9 mouse cellular contexts compared by ENCODE assay signal in genomic region chr4:150403941-150404340, GRCm38 (mm10).
DNase-seq lines count a peak whose midpoint lies in the region; ATAC-seq and TF ChIP-seq lines count a peak whose summit lies in the region.
"Had no signal": no experiment of that assay in that cellular context is flagged by ENCODE, and none has a peak within 500 bp of the region (broad histone marks: within the 10 kb centered on the region; RNA-seq: fewer than 3 reads in every experiment).

No protein-coding gene starts in this region.

- H3K4me1 ChIP-seq in cerebellum, adult 2 months (ENCODE audit: control insufficient read depth, insufficient read depth, low read length), result peaks cover 36% of the 10 kb centered on the region
- peaks cover 55% of the 10 kb centered on the region for H3K4me1 ChIP-seq in liver, postnatal 0 days (ENCODE audit: insufficient read depth)
- peaks cover 87% of the 10 kb centered on the region for H3K4me1 ChIP-seq in liver, embryonic 12.5 days
- peaks cover 35% of the 10 kb centered on the region for H3K4me1 ChIP-seq in neural tube, embryonic 14.5 days (ENCODE audit: control insufficient read depth, insufficient read depth, low read length)

- H3K36me3 ChIP-seq in liver, postnatal 0 days (replicated peaks; ENCODE audit: insufficient read depth, low read length), result no peaks in the 10 kb centered on the region; the same call in 1 of the 2 replicates
- H3K36me3 ChIP-seq in liver, embryonic 12.5 days, result peaks cover 22% of the 10 kb centered on the region
- peaks cover 11% of the 10 kb centered on the region; the same call in 1 of the 2 replicates for H3K36me3 ChIP-seq in neural tube, embryonic 14.5 days (ENCODE audit: control insufficient read depth, insufficient read depth, low read length)

- intact Hi-C loops in heart, postnatal 10 days (cut with DNase I), result no loop called here

- no peaks in the 10 kb centered on the region for H3K27me3 ChIP-seq in cerebellum, adult 2 months (ENCODE audit: control insufficient read depth, insufficient read depth, low read length)
- H3K27me3 ChIP-seq in liver, postnatal 0 days (ENCODE audit: insufficient read depth, low read length), result no peaks in the 10 kb centered on the region
- H3K27me3 ChIP-seq in liver, embryonic 12.5 days (replicated peaks), result no peaks in the 10 kb centered on the region
- H3K27me3 ChIP-seq in neural tube, embryonic 14.5 days (ENCODE audit: control insufficient read depth, insufficient read depth, low read length), result no peaks in the 10 kb centered on the region

- H3K27ac ChIP-seq in cerebellum, adult 2 months (ENCODE audit: insufficient read depth, low read length), result peak overlapping the region; percentile 33; the same call in 1 of the 2 replicates
- H3K27ac ChIP-seq in liver, postnatal 0 days (ENCODE audit: low read depth), result peak overlapping the region; percentile 31; the same call in 1 of the 2 replicates
- H3K27ac ChIP-seq in liver, embryonic 12.5 days, result no peak overlapping the region
- peak overlapping the region; percentile 61; the same call in 1 of the 2 replicates for H3K27ac ChIP-seq in neural tube, embryonic 14.5 days (ENCODE audit: low read depth, low read length)

- H3K9ac ChIP-seq in liver, postnatal 0 days (replicated peaks), result no peak overlapping the region
- H3K9ac ChIP-seq in liver, embryonic 12.5 days, result no peak overlapping the region
- H3K9ac ChIP-seq in neural tube, embryonic 14.5 days (replicated peaks; ENCODE audit: low read depth, low read length), result no peak overlapping the region

- peak in 1 of 2 experiments; percentile 38 for DNase-seq in cerebellum, adult 2 months
- no peak for DNase-seq in cerebellum, adult 8-10 months
- DNase-seq in liver, postnatal 0 days, result no peak
- DNase-seq in heart, postnatal 10 days, result peak; percentile 38 to 42
- no peak for DNase-seq in cerebellum, postnatal 14 days
- no peak for DNase-seq in adrenal gland, adult 8-10 months
- DNase-seq: liver had no signal

- no peaks in the 10 kb centered on the region for H3K9me3 ChIP-seq in liver, postnatal 0 days (ENCODE audit: low read length)
- H3K9me3 ChIP-seq in liver, embryonic 12.5 days (replicated peaks), result no peaks in the 10 kb centered on the region
- H3K9me3 ChIP-seq in neural tube, embryonic 14.5 days (ENCODE audit: control insufficient read depth, low read length), result no peaks in the 10 kb centered on the region

- 50% methylated on average over 11 of the region's 11 CpGs for WGBS in cerebellum, adult 2 months
- 67% methylated on average over 11 of the region's 11 CpGs for WGBS in liver, postnatal 0 days (ENCODE audit: insufficient replicate concordance)
- WGBS in liver, embryonic 12.5 days (ENCODE audit: insufficient replicate concordance), result 61% methylated on average over 11 of the region's 11 CpGs
- 51% methylated on average over 11 of the region's 11 CpGs for WGBS in neural tube, embryonic 14.5 days

- ATAC-seq in liver, postnatal 0 days, result no peak
- ATAC-seq in liver, embryonic 12.5 days, result no peak
- ATAC-seq in neural tube, embryonic 14.5 days (ENCODE audit: low read depth), result no peak

- no peak overlapping the region for H3K4me3 ChIP-seq in cerebellum, adult 2 months (replicated peaks; ENCODE audit: insufficient read depth, low read depth, low read length)
- H3K4me3 ChIP-seq in liver, postnatal 0 days (ENCODE audit: low read depth, low read length), result no peak overlapping the region
- no peak overlapping the region for H3K4me3 ChIP-seq in liver, embryonic 12.5 days
- no peak overlapping the region for H3K4me3 ChIP-seq in neural tube, embryonic 14.5 days (ENCODE audit: low read depth, low read length)

- no peak for TF ChIP-seq CTCF in cerebellum, adult 2 months (IDR thresholded peaks at IDR 0.05; ENCODE audit: borderline replicate concordance, insufficient read depth, low read depth, low read length)
- TF ChIP-seq CTCF in liver, postnatal 0 days (IDR thresholded peaks at IDR 0.05; ENCODE audit: low read depth), result no peak

- no peak overlapping the region for H3K4me2 ChIP-seq in liver, postnatal 0 days (ENCODE audit: low read depth, low read length)
- no peak overlapping the region for H3K4me2 ChIP-seq in liver, embryonic 12.5 days
- H3K4me2 ChIP-seq in neural tube, embryonic 14.5 days (ENCODE audit: low read depth, low read length), result no peak overlapping the region

- no peak for TF ChIP-seq EP300 in liver, postnatal 0 days (IDR thresholded peaks at IDR 0.05; ENCODE audit: low read depth)

- no peak for TF ChIP-seq POLR2A in cerebellum, adult 2 months (IDR thresholded peaks at IDR 0.05; ENCODE audit: borderline replicate concordance, insufficient read depth, low read length)

Comparison
In these comparisons a context has a peak if more than half of its experiments do, and no peak if none do; other contexts are left out.
1. DNase-seq: peak in heart, postnatal 10 days (2 of 2); none in cerebellum, adult 8-10 months (single experiment), liver, postnatal 0 days (single experiment), cerebellum, postnatal 14 days (0 of 2) and adrenal gland, adult 8-10 months (single experiment).